Mouse (Mus musculus) heart, postnatal 0 days (tissue): ENCODE results near the gene Specc1. TPM values are rescaled to one million over a fixed set of nuclear protein-coding genes. Genes with fewer than 3 reads are reported as not detected.

Source experiments
- ATAC-seq: fragments of 200-750 bp; cut with Nextera tagmentation; 2 replicates; pipeline ENCODE4 v1.8.0; 2017; ENCODE audit warnings: low read depth, moderate number of reproducible peaks, moderate library complexity; ENCODE audit not compliant: insufficient read depth
- DNase-seq: peaks from one replicate; pipeline ENCODE4 v3.0.0-alpha.2; 2016; ENCODE audit warnings: low spot score
- H3K27ac ChIP-seq: fragments of 300-500 bp; sonication (generic); 2 replicates; pipeline ENCODE4 v1.5.1; 2014; ENCODE audit warnings: low read depth, mild to moderate bottlenecking
- H3K27me3 ChIP-seq: fragments of 300-500 bp; sonication (generic); 2 replicates; pipeline ENCODE4 v1.6.1; 2014; ENCODE audit warnings: low read length, mixed read lengths; ENCODE audit not compliant: control insufficient read depth, insufficient read depth
- H3K36me3 ChIP-seq: fragments of 300-500 bp; sonication (generic); replicated peaks from 2 replicates; pipeline ENCODE4 v1.6.1; 2014; ENCODE audit warnings: low read length, mixed read lengths; ENCODE audit not compliant: control insufficient read depth, insufficient read depth
- H3K4me1 ChIP-seq: fragments of 300-500 bp; sonication (generic); 2 replicates; pipeline ENCODE4 v1.6.1; 2014; ENCODE audit warnings: antibody characterized with exemption; ENCODE audit not compliant: control insufficient read depth, insufficient read depth
- H3K4me2 ChIP-seq: fragments of 300-500 bp; sonication (generic); 2 replicates; pipeline ENCODE4 v1.6.1; 2014; ENCODE audit warnings: low read depth, mild to moderate bottlenecking, low read length, moderate library complexity
- H3K4me3 ChIP-seq: fragments of 300-500 bp; sonication (generic); 2 replicates; pipeline ENCODE4 v1.5.1; 2014; ENCODE audit warnings: low read depth, low read length
- H3K9ac ChIP-seq: fragments of 300-500 bp; sonication (generic); replicated peaks from 2 replicates; pipeline ENCODE4 v1.6.1; 2014; ENCODE audit warnings: low read depth, low read length, mixed read lengths
- H3K9me3 ChIP-seq: fragments of 300-500 bp; sonication (generic); replicated peaks from 2 replicates; pipeline ENCODE4 v1.6.1; 2016; ENCODE audit warnings: low read length; ENCODE audit not compliant: control insufficient read depth
- CTCF ChIP-seq: IDR thresholded peaks from 2 replicates; pipeline ENCODE4 v1.5.1; 2016; ENCODE audit warnings: antibody characterized with exemption, control low read depth, low read depth
- EP300 ChIP-seq: IDR thresholded peaks from 2 replicates; pipeline ENCODE4 v1.6.1; 2016; ENCODE audit warnings: antibody characterized with exemption, low read depth
- WGBS: fragments of 180-500 bp; shearing (Covaris S2); extraction: QIAGEN DNeasy Blood & Tissue Kit; methylation state at CpG from one replicate; pipeline ENCODE4 v1.1.7; 2014; 5-methylcytosine and 5-hydroxymethylcytosine counted together
- polyA plus RNA-seq: library from polyadenylated mRNA; unstranded; fragments of >200 nt; fragmentation: Nextera tagmentation; extraction: Ambion mirVana; gene quantifications from 2 replicates; pipeline ENCODE4 v1.2.1, GENCODE M21; 2015
- total RNA-seq: library from RNA; depleted of rRNA; stranded (reverse); fragments of >200 nt; gene quantifications from 2 replicates; pipeline ENCODE4 v1.2.3, GENCODE M21; 2014; ENCODE audit warnings: low replicate concordance

Specc1 gene
- total and polyA plus RNA-seq, 2 experiments from 2014 or later = 5.2 to 8.4 TPM

- no peak overlapping the region for H3K4me3 ChIP-seq
- H3K9me3 ChIP-seq = no peaks in the 10 kb centered on the region
- H3K4me1 ChIP-seq = no peaks in the 10 kb centered on the region; the same call in 1 of the 2 replicates
- ATAC-seq (no peak), DNase-seq (no peak)
- H3K27me3 ChIP-seq = no peaks in the 10 kb centered on the region
- TF ChIP-seq EP300 (no peak), CTCF (no peak)
- H3K9ac ChIP-seq = no peak overlapping the region
- 35% methylated on average over 9 of the region's 9 CpGs for whole genome bisulfite sequencing
- H3K36me3 ChIP-seq = no peaks in the 10 kb centered on the region
- H3K4me2 ChIP-seq = no peak overlapping the region
- no peak overlapping the region for H3K27ac ChIP-seq
Observed at GRCm38 (mm10) chr11:62007984-62008383, 51.4 kb downstream of the Specc1 start.

- WGBS = 52% methylated on average over 16 of the region's 16 CpGs
- DNase-seq = no peak
- ATAC-seq = no peak
- H3K4me2 ChIP-seq = no peak overlapping the region
- no peak for TF ChIP-seq EP300
- TF ChIP-seq CTCF = peak; percentile 5; the same call in 1 of the 2 replicates
- 0 out of 2 replicates have a peak, but pooled peaks cover 7% of the 10 kb centered on the region for H3K27me3 ChIP-seq
- no peak overlapping the region for H3K27ac ChIP-seq
- H3K9ac ChIP-seq = no peak overlapping the region
- no peaks in the 10 kb centered on the region; the same call in 1 of the 2 replicates for H3K4me1 ChIP-seq
- H3K4me3 ChIP-seq = no peak overlapping the region
- H3K36me3 ChIP-seq = no peaks in the 10 kb centered on the region
- no peaks in the 10 kb centered on the region for H3K9me3 ChIP-seq
Observed at GRCm38 (mm10) chr11:62010625-62011231, 54.2 kb downstream of the Specc1 start.

- TF ChIP-seq CTCF (no peak), EP300 (no peak)
- WGBS = 81% methylated on average over 6 of the region's 6 CpGs
Observed at GRCm38 (mm10) chr11:62012039-62012438, 55.5 kb downstream of the Specc1 start.

GRCm38 (mm10) chr11:62013449-62013848 lies 56.9 kb downstream of the Specc1 start:
- H3K27ac ChIP-seq = no peak overlapping the region
- 0 out of 2 replicates have a peak, but pooled peaks cover 7% of the 10 kb centered on the region for H3K27me3 ChIP-seq
- H3K36me3 ChIP-seq = no peaks in the 10 kb centered on the region
- H3K4me1 ChIP-seq = no peaks in the 10 kb centered on the region
- H3K9ac ChIP-seq = no peak overlapping the region
- ATAC-seq (no peak), DNase-seq (no peak)
- TF ChIP-seq CTCF (no peak), EP300 (no peak)
- no peaks in the 10 kb centered on the region for H3K9me3 ChIP-seq
- no peak overlapping the region for H3K4me2 ChIP-seq
- WGBS = 65% methylated on average over 3 of the region's 3 CpGs
- no peak overlapping the region for H3K4me3 ChIP-seq

More at GRCm38 (mm10) chr11:62012039-62012438, 55.5 kb downstream of the Specc1 start:
- H3K36me3 ChIP-seq = no peaks in the 10 kb centered on the region
- H3K9me3 ChIP-seq = no peaks in the 10 kb centered on the region
- H3K4me2 ChIP-seq = no peak overlapping the region
- 0 out of 2 replicates have a peak, but pooled peaks cover 7% of the 10 kb centered on the region for H3K27me3 ChIP-seq
- no peak for DNase-seq
- H3K4me3 ChIP-seq = no peak overlapping the region
- H3K27ac ChIP-seq = no peak overlapping the region
- ATAC-seq = no peak
- H3K9ac ChIP-seq = no peak overlapping the region
- H3K4me1 ChIP-seq = no peaks in the 10 kb centered on the region

- H3K27me3 ChIP-seq = 0 out of 2 replicates have a peak, but pooled peaks cover 7% of the 10 kb centered on the region
Observed at GRCm38 (mm10) chr11:62015071-62015654, 58.6 kb downstream of the Specc1 start.

More at GRCm38 (mm10) chr11:62015071-62015654, 58.6 kb downstream of the Specc1 start:
- no peaks in the 10 kb centered on the region for H3K9me3 ChIP-seq
- no peak for ATAC-seq
- no peak for TF ChIP-seq EP300
- TF ChIP-seq CTCF = no peak
- no peak overlapping the region for H3K27ac ChIP-seq
- WGBS = 61% methylated on average over 13 of the region's 13 CpGs
- H3K9ac ChIP-seq = no peak overlapping the region
- H3K4me2 ChIP-seq = no peak overlapping the region
- no peaks in the 10 kb centered on the region for H3K4me1 ChIP-seq
- H3K36me3 ChIP-seq = no peaks in the 10 kb centered on the region
- no peak for DNase-seq
- H3K4me3 ChIP-seq = no peak overlapping the region
